Comparison of ENCODE assay signal across 8 mouse cellular contexts in the genomic region with DNA sequence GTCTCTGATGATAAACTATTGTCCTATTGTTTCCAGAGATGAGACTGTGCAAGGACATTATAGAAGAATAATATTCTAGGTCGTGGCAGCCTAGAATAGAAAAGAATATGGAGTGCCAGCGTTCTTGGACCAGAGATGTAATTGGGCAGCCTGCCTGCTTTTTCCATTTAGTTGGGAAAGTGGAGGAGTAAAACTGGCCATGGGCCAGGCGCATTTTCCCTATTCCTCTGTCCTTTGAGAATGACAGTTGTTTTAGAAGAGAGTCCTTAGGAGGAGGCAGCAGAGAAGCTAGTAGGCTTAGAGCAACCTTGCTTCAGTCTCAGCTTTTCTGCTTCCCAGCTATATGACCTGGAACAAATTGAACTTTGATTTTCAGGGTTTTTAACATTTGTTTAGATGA. TPM values are rescaled to one million over a fixed set of nuclear protein-coding genes. Genes with fewer than 3 reads are reported as not detected.
DNase-seq lines count a peak whose midpoint lies in the region; ATAC-seq and TF ChIP-seq lines count a peak whose summit lies in the region.

No protein-coding gene starts in this region.

- no peak overlapping the region for H3K9ac ChIP-seq in liver, embryonic 13.5 days
- H3K9ac ChIP-seq in midbrain, postnatal 0 days (replicated peaks; ENCODE audit: low read length, poor library complexity, severe bottlenecking): no peak overlapping the region

- no peak for TF ChIP-seq CTCF in brain, embryonic 14.5 days (IDR thresholded peaks at IDR 0.05; ENCODE audit: borderline replicate concordance, extremely low read depth, insufficient read depth, insufficient read length)
- no peak for TF ChIP-seq CTCF in layer of hippocampus, adult 2 months (conservative IDR thresholded peaks at IDR 0.05)
- TF ChIP-seq CTCF in midbrain, postnatal 0 days (IDR thresholded peaks at IDR 0.05): no peak

- no peak for ATAC-seq in liver, embryonic 13.5 days (ENCODE audit: low read depth)
- no peak for ATAC-seq in midbrain, postnatal 0 days (ENCODE audit: low FRiP score)
- no peak for ATAC-seq in megakaryocyte, adult 5-6 weeks (ENCODE audit: poor library complexity, severe bottlenecking)

- H3K36me3 ChIP-seq in liver, embryonic 13.5 days: no peaks in the 10 kb centered on the region; the same call in 1 of the 2 replicates
- no peaks in the 10 kb centered on the region for H3K36me3 ChIP-seq in midbrain, postnatal 0 days (ENCODE audit: insufficient read depth, low read length)

- no peaks in the 10 kb centered on the region for H3K27me3 ChIP-seq in liver, embryonic 13.5 days
- no peaks in the 10 kb centered on the region for H3K27me3 ChIP-seq in midbrain, postnatal 0 days (ENCODE audit: insufficient read depth, low read length)

- 64% methylated on average over 3 of the region's 3 CpGs for WGBS in liver, embryonic 13.5 days (ENCODE audit: insufficient replicate concordance)
- WGBS in midbrain, postnatal 0 days: 54% methylated on average over 3 of the region's 3 CpGs

- no peak for DNase-seq in liver, embryonic 13.5 days
- DNase-seq in liver: no peak
- DNase-seq in brain, embryonic 14.5 days (ENCODE audit: low read depth): peak; percentile 78
- peak; percentile 53 to 67 for DNase-seq in frontal cortex, postnatal 14 days (ENCODE audit: low spot score in 2 of 2)
- DNase-seq in layer of hippocampus, adult 2 months (ENCODE audit: low spot score in 2 of 2): peak; percentile 58 to 79
- peak; percentile 66 for DNase-seq in midbrain, postnatal 0 days (ENCODE audit: low spot score)
- DNase-seq in c-Kit-positive CD71-positive TER-119-positive erythroid progenitor cells, embryonic 14.5 days (ENCODE audit: low spot score): no peak

- no peak overlapping the region for H3K4me3 ChIP-seq in liver, embryonic 13.5 days (replicated peaks)
- no peak overlapping the region for H3K4me3 ChIP-seq in layer of hippocampus, adult 2 months
- no peak overlapping the region for H3K4me3 ChIP-seq in midbrain, postnatal 0 days (ENCODE audit: low read depth, low read length)

- 0 out of 2 replicates have a peak overlapping the region, but pooled peaks have one; percentile 1 for H3K27ac ChIP-seq in liver, embryonic 13.5 days
- peak overlapping the region; percentile 79 for H3K27ac ChIP-seq in layer of hippocampus, adult 2 months
- H3K27ac ChIP-seq in midbrain, postnatal 0 days (ENCODE audit: low read depth, low read length): no peak overlapping the region

- H3K9me3 ChIP-seq in liver, embryonic 13.5 days (replicated peaks): no peaks in the 10 kb centered on the region
- no peaks in the 10 kb centered on the region for H3K9me3 ChIP-seq in midbrain, postnatal 0 days (ENCODE audit: low read length)

- TF ChIP-seq POLR2A in brain, embryonic 14.5 days (IDR thresholded peaks at IDR 0.05; ENCODE audit: borderline replicate concordance, extremely low read depth, insufficient read depth, insufficient read length, poor library complexity, severe bottlenecking): no peak

- H3K4me1 ChIP-seq in liver, embryonic 13.5 days (replicated peaks): peaks cover 72% of the 10 kb centered on the region
- H3K4me1 ChIP-seq in midbrain, postnatal 0 days (ENCODE audit: insufficient read depth, low read length): peaks cover 5% of the 10 kb centered on the region; the same call in 1 of the 2 replicates

- no peak overlapping the region for H3K4me2 ChIP-seq in liver, embryonic 13.5 days
- H3K4me2 ChIP-seq in midbrain, postnatal 0 days (ENCODE audit: low read depth, low read length, poor library complexity, severe bottlenecking): no peak overlapping the region

RNA-seq across cellular contexts. Expression of a gene that starts 13.6 kb away (rescaled TPM):
- 9.4 and 11.6 TPM in 2 replicates for polyA plus RNA-seq in liver, embryonic 13.5 days (2015; fragmentation: Nextera tagmentation; extraction: Ambion mirVana)
- 21.7 and 23.2 TPM in 2 replicates for polyA plus RNA-seq in brain, embryonic 14.5 days (2012; rRNA removed)
- 10 to 100 TPM; 71.6 to 72.1 TPM for total RNA-seq in layer of hippocampus, adult 2 months (2021)
- total RNA-seq in midbrain, postnatal 0 days (2014; rRNA removed): 17.3 and 22.5 TPM in 2 replicates
- 6.4 and 7.4 TPM in 2 replicates for polyA plus RNA-seq in midbrain, postnatal 0 days (2015; fragmentation: Nextera tagmentation; extraction: Ambion mirVana)
- 26.8 and 26.9 TPM in 2 replicates for total RNA-seq in megakaryocyte, adult 5-6 weeks (2015)
- 37.1 and 38.3 TPM in 2 replicates for total RNA-seq in megakaryocyte, adult 5-6 weeks (2017)

RNA-seq across cellular contexts. Expression of a gene that starts 43.4 kb away (rescaled TPM):
- polyA plus RNA-seq in liver, embryonic 13.5 days (2015; fragmentation: Nextera tagmentation; extraction: Ambion mirVana): not detected in 2 replicates
- polyA plus RNA-seq in brain, embryonic 14.5 days (2012; rRNA removed): 13.0 and 15.3 TPM in 2 replicates
- total RNA-seq in layer of hippocampus, adult 2 months (2021): 10 to 100 TPM; 18.4 to 18.6 TPM
- 22.4 and 25.5 TPM in 2 replicates for total RNA-seq in midbrain, postnatal 0 days (2014; rRNA removed)
- polyA plus RNA-seq in midbrain, postnatal 0 days (2015; fragmentation: Nextera tagmentation; extraction: Ambion mirVana): 2.1 and 2.4 TPM in 2 replicates
- not detected in 2 replicates for total RNA-seq in megakaryocyte, adult 5-6 weeks (2015)
- not detected in 2 replicates for total RNA-seq in megakaryocyte, adult 5-6 weeks (2017)

Comparison
In these comparisons a context has a peak if more than half of its experiments do, and no peak if none do; other contexts are left out.
1. DNase-seq: peak in brain, embryonic 14.5 days (single experiment), frontal cortex, postnatal 14 days (2 of 2), layer of hippocampus, adult 2 months (2 of 2) and midbrain, postnatal 0 days (single experiment); none in liver, embryonic 13.5 days (single experiment), liver (single experiment) and c-Kit-positive CD71-positive TER-119-positive erythroid progenitor cells, embryonic 14.5 days (single experiment).
2. RNA of a gene that starts 43.4 kb away (total RNA-seq): 22.4 to 25.5 TPM in midbrain, postnatal 0 days and 18.4 to 18.6 TPM in layer of hippocampus, adult 2 months; not detected in megakaryocyte, adult 5-6 weeks; every median in the first group is over 10 times any median in the second.